Mouse (Mus musculus): ENCODE results near the gene Ell.

Gene Ell

DNA sequence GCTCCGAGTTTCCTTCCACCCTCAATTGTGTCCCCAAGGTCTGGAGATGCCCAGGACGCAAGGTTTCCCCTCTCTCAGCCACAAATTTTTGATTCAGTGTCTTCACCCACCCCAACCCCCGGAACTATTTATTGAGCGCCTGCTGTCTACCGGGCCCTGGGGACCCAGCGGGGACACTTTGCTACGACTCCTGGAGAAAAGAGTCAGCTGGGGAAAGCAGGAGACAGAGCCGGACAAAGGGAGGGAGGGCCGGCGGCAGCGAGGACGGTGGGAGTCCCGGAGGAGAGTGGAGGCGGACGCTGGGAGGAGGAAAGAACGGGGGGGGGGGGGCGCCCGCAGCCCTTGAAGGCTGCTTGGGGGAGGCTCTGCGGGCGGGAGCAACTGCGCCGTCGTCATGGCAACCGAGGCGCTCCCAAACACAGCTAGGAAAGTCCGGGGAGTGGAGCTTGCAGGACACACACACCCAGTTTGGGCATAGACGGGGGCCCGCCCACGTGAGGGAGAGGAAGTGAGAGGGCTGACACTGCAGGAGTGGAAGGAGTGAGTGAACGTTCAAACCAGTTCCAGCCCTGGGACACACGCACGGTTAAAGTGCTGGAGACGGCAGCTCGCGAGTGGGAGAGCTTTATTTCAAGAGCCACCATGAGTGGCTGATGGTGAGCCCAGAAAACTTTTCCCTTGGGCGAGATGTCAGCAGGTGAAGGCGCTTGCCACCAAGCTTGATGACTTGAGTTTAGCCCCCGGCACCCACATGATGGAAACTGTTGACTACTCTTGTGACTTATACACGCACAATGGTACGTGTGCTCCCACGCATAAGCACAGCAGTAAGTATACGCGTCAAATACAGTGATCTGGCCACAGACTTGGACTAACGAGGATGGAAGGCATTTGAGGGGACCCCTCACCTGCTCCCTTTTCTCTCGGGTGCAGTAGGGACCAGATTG is 70.9 kb downstream of the Ell start:
- DNase-seq (ENCODE audit: inconsistent age in 2 of 2, low spot score in 1 of 2) = peak; percentile 94 to 95

DNA sequence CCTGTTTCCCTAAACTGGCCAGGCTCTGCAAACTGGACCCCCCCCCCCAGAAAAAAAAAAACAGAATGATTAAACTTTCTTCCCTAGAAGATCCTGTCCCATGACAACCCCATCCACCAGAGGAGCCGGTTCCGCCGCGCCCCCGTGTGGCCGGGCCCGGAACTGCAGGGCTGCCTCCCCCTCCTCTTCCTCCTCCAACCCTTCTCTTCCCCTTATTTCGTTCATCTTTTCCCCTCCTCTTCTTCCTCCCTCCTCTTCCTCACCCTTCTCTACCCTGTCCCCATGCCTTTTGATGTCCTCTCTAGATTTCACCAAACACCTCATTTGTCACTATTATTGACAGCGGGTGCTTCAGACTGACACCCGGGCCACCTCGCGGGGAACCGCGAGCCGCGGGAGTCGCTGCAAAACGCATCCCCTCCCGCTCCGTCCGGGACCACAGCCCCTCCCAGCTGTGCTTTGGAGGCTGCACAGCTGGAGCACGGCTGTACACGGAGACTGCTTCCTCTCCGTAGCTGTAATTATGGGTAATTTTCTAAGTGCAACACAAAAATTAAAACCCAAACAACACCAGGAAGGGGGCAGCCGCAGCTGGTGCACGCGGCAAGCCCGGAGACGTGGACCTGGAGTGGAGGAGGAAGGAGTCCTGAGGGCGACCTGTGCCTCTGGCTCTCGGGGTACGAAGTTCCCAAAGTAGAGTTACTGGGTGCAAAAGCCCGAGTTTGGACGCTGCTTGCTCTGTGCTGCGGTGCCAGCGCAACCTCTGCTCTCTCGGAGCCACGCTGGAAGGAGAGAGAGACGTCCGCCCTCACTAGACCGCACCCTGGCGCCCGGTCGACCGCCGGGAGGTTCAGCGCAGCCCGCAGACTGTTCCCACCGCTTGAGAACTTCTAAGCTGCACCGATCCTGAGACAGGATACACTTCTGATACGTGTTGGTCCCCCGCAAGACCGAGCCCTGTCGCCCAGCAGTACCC is 71.8 kb downstream of the Ell start:
- peak; percentile 87 to 94 for DNase-seq (ENCODE audit: inconsistent age in 2 of 2, low spot score in 1 of 2)

DNA sequence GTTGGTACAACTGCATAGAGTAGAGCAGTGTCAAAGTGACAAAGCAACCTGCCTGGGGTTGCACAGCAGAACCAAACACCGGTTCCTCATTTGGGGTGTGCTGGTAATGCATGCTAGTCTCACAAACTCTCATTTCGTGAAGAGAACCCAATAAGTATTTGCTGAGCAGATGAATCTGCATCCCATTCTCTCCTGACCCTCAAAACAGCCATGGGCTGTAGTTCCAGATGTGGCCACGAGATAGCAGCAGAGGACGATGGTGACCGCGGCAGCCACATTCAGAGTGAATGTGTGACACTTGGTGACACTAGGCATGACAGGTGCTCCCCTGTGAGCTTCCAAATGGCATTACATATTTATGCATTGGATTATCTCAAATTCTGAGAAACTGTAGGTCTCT is 72.6 kb downstream of the Ell start:
- peak; percentile 89 to 97 for DNase-seq (ENCODE audit: inconsistent age in 2 of 2, low spot score in 1 of 2)

GRCm38 (mm10) chr8:70613763-70614162 is 74.5 kb downstream of the Ell start:
- DNase-seq (ENCODE audit: inconsistent age in 2 of 2, low spot score in 1 of 2) = no peak

DNA sequence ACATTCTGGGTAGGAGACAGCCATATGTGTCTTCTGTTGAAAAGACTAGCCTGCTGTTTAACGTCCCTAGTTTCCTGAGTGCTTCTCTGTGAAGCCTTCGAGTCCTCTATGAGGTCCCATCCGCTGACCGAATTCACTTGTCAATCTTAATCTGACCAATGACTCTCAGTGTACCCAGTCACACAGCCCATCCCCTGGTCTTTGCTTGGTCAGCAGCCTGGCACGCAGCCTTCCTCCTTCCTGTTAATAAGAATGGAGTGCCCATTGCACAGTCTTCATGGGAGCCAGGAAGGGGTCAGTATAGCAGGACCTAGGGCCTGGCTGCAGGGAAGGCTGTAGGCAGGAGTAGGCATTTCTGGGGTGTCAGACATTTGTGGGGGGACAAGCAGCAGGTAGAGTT is 75.2 kb downstream of the Ell start:
- DNase-seq (ENCODE audit: inconsistent age in 2 of 2, low spot score in 1 of 2) = no peak

- DNase-seq (ENCODE audit: inconsistent age in 2 of 2, low spot score in 1 of 2) = no peak
Measured at GRCm38 (mm10) chr8:70615281-70615680, 76.0 kb downstream of the Ell start.

DNA sequence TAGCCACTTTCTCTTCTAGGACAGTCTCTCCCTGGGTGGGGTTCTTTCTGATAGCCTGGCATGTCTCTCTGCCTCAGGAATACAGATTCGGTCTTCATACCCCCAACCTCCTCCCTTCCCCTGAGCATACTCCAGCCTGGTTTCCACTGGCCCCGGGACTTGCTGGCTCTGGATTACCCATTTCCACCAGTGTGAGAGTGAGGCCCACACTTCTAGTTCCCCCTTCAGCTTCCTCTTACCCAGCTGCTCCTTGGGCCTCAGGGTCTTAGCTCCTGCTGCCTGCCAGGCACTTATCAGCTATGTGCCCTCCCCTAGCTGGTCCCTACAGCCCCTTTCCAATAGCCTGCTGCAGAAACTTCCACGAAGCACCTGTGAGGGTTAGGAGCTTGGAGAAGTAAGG is 76.6 kb downstream of the Ell start, which contains the start of gene Lrrc25:
Gene Lrrc25 (plus strand): TSS at position 262 of the 400 bp plus-strand sequence.
- DNase-seq (ENCODE audit: inconsistent age in 2 of 2, low spot score in 1 of 2) = no peak

DNA sequence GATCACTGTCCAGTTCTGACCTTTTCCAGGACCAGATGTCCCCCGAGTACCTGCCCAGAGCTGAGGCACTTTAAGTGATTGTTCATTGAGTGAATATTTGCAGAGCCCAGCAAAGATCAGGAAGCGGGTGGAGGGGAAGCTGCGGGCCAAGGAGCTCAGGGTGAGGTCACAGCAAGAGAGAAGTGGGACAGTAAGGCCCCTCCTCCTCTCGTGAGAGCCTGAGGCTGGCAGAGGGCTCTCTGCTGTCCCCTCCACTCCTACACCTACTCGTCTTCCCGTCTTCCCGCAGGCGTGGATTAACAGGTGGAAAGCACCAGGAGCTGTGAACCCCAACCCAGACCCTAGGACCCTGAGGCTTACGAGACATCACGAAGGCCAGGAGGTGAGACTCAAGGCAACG is 77.4 kb downstream of the Ell start:
- DNase-seq (ENCODE audit: inconsistent age in 2 of 2, low spot score in 1 of 2) = no peak

DNA sequence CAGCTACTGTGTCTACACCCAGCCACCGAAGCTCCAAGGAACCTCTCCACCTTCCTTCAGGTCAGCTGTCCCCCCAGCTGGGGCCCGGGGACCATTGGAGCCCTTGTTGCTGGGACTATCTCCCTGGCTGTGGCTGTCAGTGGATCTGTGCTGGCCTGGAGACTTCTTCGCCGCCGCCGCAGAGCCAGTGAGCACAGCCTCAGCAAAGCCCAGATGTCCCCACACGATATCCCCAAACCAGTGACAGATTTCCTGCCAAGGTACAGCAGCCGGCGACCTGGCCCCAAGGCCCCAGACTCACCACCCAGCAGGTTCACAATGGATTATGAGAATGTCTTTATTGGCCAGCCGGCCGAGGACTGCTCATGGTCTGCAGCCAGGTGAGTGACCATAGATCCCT is 78.7 kb downstream of the Ell start:
- DNase-seq (ENCODE audit: inconsistent age in 2 of 2, low spot score in 1 of 2) = no peak

GRCm38 (mm10) chr8:70618888-70619334 is 79.7 kb downstream of the Ell start:
- peak; percentile 58 to 73 for DNase-seq (ENCODE audit: inconsistent age in 2 of 2, low spot score in 1 of 2)

DNA sequence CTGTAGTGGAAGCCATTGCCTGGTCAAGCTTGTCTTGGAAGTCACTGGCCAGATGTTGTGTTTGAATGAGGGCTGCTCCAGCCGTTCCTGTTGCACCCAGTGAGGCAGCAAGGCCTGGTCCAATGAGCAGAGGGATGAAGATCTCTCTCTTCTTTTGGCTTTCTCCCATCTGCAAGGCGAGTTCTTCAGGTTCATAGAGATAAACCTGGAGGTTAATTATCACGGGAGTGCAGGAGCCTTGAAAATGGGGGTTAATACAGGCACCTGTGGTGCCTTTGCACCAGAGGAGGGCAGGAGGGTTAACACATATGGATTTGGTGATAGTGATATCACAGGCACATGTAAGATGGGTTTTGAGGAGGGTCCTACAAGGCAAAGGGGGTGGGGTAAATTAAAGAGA is 83.0 kb downstream of the Ell start:
- no peak for DNase-seq (ENCODE audit: inconsistent age in 2 of 2, low spot score in 1 of 2)

GRCm38 (mm10) chr8:70625104-70625503 is 85.8 kb downstream of the Ell start:
- DNase-seq (ENCODE audit: inconsistent age in 2 of 2, low spot score in 1 of 2) = peak in 1 of 2 experiments; percentile 80

DNA sequence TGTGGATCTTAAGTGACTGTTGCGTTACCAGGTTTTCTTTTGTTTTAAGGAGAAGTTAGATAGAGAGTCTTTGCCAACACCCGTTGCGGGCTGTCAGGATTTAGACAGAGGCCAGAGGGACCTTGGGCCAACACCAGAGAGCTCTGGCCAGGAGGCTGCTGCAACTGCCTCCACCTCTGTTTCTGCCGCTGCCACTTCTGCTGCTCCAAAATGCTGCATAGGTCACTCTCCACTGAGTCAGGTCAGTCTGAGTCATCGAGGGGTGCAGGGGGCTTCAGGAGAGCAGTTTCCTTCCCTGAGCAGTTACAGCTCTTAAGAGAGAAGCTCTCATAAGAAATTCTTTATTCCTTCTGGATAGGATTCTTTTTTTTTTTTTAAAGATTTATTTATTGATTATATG is 87.8 kb downstream of the Ell start:
- no peak for DNase-seq (ENCODE audit: inconsistent age in 2 of 2, low spot score in 1 of 2)

- no peak for DNase-seq (ENCODE audit: inconsistent age in 2 of 2, low spot score in 1 of 2)
Measured at GRCm38 (mm10) chr8:70628986-70629490, 89.8 kb downstream of the Ell start.

DNA sequence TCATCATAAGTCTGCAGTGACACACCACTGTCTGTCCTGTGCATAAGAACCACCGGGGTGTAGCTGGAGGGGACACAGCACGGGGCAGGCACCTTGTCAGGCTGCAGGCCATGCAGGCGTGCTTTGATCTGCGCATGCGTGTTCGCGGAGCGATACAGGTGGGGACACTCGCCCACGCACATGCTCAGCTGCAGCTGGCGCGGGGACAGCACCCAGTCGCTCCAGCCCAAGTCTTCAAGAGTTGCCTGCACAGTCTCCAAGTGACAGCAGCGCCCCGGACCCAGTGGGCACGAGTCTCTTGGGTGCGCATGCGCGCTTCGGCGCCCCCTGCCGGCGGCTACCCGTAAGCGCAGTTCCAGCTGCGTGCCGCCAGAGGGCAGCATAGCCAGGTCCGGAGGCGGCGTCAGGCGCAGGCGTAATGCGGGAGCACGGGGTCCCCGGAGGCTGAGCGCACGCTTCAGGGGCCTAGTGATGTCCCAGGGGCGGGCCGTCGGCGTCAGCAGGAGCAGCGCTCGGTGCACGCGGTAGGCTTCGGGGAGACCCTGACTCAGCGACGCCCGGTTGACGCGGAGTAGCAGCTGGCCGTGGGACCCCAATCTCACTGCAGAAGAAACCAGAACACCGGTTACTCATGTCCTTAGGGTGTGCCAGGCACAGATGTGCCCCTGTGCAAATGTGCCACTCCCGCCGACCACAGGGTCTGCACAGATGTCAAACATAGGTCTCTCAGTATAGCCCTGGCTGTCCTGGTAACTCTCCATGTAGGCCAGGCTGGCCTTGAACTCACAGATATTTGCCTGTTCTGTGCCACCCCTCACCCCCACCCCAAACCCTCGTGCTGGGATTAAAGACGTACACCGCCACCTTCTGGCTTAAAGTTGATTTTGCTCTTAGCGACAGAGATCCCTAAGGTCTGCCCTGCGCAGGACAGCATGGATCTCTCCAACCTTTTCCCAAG is 90.6 kb downstream of the Ell start:
- peak; percentile 94 to 98 for DNase-seq (ENCODE audit: inconsistent age in 2 of 2, low spot score in 1 of 2)

GRCm38 (mm10) chr8:70630532-70631381 is 91.5 kb downstream of the Ell start:
- peak; percentile 89 to 91 for DNase-seq (ENCODE audit: inconsistent age in 2 of 2, low spot score in 1 of 2)

- DNase-seq (ENCODE audit: inconsistent age in 2 of 2, low spot score in 1 of 2) = peak; percentile 64 to 72
Measured at GRCm38 (mm10) chr8:70631436-70631835, 92.2 kb downstream of the Ell start.

DNA sequence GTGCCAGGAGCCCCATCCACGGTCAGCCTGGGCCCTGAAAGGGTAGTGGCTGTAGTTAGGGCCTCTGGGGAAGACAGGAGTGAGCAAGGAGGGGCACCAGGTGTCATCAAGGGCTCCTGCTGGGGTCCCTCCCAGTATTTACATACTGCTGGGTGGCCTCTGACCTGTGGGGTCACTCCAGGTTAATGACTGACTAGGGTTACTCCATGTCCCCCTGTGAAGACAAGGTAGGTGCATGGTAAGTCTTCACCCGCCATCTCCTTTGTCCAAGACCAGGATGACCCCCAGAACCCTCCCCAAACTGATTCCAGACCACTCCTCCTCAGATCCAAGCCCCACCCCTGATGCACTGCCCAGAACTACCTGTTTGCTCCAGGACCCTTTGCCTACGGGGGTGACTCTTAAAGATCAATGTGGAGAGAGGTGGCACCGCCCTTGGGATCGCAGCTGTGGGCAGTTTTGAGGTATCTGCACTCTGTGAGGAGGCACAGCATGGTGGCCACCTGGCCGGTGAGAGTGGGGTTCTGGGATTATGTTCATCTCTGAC is 93.2 kb downstream of the Ell start, which contains the start of gene Gdf15:
Gene Gdf15 (minus strand): TSS at position 111 of the 547 bp plus-strand sequence.
- no peak for DNase-seq (ENCODE audit: inconsistent age in 2 of 2, low spot score in 1 of 2)

DNA sequence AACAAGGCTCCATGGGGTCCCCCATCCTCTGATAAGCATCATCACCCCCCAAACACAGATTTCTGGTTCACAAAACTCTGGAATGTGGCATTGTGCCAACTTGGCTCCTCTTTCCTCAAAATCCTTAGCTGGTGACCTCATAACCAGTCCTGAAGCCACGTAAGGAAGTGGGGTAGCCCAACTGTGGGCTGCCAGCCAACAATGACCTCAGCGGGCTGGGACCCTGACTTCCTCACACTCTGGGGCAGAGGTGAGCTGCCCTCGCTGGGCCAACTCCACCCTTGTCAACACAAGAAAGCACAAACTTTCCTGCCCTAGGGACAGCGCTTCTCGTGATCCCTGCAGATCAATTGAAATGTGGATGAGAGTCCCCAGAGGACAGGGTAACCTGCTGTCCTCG is 94.8 kb downstream of the Ell start:
- peak; percentile 82 to 87 for DNase-seq (ENCODE audit: inconsistent age in 2 of 2, low spot score in 1 of 2)

Data from adrenal gland, adult (tissue).